Mouse (Mus musculus) kidney, postnatal 14 days (tissue): ENCODE data around the gene Homez.

Experiments
- DNase-seq: peaks from one replicate; pipeline ENCODE4 v3.0.0; 2022; ENCODE audit warnings: mixed read lengths

Homez gene

DNA sequence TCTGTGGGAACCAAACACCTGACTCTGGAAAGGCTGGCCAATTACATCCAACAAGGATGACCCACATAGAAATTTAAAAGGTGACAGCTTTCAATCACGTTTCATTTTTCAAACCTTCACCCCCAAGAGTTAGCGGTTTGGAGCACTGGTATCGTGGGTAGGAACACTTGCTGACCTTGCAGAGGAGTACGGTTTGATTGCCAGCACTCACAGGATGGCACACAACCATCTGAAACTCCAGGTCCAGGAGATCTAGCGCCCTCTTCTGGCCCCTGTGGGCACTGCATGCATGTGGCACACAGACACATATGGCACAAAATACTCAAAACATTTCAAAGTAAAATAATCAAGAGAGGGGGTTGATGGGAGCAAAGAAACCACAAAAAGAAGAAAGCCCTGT, 3.8 kb downstream of the Homez start:
- no peak for DNase-seq

GRCm38 (mm10) chr14:54866268-54866667, 4.5 kb downstream of the Homez start:
- no peak for DNase-seq

DNA sequence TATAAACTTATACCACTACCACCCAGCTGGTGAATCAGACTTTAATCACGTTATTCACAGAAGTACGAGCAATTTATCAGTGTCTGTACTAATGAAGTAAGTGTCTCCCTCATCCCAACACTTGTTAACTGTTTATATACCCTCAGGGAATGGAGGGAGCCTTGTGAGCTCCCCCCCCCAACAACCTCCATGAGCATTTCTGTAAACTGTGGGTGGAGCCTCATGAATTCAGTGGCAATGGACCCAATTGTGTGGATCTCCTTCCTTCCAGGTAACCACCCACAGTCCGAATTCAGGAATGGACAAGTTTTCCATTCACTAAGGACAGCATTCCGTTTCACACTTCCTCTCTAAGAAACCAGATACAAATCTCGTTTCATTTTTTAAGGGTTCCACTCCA, 5.1 kb downstream of the Homez start:
- no peak for DNase-seq

DNA sequence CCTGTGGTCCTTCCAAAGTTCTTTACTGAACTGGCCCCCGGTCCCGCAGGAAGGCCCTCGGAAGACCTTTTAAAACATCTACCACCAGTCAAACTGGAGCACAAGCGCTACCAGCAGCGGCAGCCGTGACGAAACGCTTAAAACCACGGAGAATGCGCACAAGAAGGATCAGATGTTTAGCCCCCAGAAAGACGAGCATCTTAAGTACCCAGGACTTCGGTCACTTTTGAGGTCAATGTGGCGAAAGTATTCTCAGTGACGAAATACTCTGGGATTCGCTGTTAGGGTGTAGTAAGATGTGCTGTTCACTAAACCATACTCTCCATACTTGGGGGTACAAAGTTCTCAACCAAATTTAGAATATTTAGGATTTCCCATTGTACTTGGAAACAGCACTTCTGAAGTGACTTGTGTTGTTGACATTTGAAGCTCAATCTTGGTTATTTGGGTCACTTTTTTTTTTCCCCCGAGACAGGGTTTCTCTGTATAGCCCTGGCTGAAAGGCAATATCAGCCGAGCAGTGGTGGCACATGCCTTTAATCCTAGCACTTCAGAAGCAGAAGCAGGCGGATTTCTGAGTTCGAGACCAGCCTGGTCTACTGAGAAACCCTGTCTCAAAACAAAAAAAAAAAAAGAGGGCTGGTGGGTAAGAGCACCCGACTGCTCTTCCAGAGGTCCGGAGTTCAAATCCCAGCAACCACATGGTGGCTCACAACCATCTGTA, 6.3 kb downstream of the Homez start:
- no peak for DNase-seq

DNA sequence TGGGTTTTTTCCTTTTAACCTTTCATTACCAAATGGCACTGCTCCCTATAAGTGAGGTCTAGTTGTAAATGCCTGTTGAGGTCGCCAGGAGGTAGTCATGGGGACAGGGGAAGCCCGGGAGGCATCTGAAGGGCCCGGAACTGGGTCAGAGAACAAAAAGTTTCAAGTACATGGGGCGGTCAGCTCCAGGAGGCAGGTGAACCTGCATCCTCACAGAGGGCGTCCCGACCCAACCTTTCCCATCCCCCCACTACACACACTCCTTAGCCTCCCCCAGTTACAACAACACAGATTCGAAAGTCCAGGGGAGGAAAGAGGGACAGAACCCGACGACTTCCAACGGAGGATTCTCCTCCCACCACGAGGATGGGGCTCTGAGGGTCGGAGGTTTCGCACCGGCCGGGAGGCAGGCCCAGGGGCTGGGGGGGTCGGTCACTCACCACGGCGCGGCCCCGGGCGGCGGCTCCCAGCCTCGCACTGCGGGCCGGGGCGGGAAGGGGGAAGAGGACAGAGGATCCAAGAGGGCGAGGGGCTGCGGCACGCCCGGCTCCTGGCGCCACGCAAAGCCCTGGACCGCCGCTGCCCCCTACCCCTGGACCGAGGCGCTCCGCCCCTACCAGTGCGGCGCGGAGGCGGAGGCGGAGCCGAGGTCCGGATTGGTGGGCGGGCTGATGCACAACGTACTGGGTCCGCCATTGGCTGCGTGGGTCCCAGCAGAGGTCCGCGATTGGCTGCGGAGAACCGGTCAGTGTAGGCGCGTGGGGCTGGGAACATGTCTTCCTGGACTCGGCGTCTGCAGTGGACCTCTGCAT, 7.1 kb downstream of the Homez start:
- peak; percentile 96 for DNase-seq

DNA sequence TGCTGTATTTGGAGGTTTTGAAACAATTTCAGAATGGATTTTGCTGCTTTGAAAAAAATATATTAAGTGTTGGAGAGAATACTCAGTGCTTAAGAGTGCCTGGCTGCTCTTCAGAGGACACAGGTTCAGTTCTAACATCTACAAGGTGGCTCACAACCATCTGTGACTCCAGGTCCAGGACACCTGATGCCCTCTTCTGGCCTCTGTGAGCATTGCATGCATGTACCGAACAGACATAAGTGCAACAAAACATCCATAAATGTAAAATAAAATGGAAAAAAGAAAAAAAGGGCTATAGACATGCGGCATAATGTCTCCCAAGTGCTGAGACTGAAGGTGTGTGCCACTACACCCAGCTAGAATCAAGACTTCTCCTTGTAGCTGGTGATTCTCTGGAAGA, 10.2 kb downstream of the Homez start:
- peak; percentile 69 for DNase-seq

DNA sequence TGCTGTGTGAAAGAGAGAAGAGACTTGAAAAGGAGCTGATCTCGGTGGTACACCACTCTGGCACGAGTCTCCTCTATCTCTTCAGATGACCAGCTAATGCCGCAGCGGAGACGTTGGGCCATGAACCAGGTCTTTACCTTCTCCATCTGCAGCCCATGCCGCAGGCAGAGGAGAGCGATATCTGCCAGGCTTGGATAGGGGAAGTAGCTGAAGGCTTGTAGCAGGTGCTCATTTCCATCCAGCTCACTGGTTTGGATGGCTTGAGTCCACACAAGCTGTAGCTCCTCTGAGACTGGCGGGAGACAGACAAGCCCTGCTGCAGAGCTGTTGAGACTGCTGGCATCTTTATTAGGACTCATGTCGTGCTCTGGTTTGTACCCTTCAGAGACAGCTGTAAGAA, 12.9 kb downstream of the Homez start:
- DNase-seq: no peak

GRCm38 (mm10) chr14:54856703-54857102, 14.1 kb downstream of the Homez start:
- DNase-seq: no peak

DNA sequence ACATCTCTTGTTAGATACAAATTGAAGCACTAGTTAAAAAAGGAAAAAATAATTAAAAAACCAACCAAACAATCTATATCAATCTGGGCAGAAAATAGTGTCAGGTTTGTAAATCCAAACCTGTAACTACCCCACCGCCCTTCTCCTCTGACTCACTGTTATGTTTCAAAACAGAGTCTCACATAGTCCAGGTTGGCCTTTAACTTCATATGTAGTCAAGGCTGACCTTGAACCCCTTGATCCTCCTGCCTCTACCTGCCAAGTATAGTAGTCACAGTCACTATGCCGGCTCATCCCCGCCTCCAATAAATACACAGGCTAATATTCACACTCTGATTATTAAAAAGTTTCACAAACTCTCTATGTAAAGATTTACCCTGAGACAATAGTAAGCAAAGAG, 15.0 kb downstream of the Homez start:
- DNase-seq: no peak

DNA sequence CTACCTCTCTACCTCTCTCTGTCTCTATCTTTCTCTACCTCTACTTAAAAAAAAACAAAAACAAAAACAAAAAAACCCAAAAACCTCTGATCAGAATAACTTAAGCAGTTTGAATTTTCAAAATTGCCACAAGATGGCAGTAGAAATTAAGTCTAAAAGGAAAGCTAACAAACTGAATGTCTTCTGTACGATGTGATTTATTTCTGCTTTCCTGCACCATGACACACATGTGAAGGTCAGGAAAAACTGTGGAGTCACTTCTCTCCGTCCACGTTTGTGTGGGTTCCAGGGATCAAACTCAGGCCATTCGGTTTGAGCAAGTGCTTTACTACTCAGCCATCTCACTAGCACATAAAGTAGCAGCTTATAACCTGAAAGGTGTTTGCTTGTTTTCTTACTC, 27.3 kb downstream of the Homez start:
- DNase-seq: peak; percentile 26

DNA sequence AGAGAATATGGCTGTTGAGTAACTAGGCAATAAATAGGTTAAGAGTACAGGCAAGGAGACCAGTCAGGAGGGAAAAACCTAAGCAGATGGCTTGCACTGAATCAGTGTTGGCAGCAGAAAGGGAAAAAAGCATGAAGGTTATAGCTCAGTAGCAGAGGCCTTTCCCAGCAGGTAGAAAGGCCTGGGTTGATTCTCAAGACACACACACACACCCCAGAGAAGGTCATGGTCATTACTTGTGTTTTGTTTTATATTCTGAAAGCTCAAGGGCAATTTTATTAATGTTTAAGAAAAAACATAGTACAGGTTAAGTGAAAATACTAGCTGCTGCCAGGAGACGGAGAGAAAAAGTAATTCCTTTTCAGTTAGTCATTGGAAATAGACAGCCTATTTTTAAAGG, 47.0 kb downstream of the Homez start:
- peak; percentile 62 for DNase-seq

DNA sequence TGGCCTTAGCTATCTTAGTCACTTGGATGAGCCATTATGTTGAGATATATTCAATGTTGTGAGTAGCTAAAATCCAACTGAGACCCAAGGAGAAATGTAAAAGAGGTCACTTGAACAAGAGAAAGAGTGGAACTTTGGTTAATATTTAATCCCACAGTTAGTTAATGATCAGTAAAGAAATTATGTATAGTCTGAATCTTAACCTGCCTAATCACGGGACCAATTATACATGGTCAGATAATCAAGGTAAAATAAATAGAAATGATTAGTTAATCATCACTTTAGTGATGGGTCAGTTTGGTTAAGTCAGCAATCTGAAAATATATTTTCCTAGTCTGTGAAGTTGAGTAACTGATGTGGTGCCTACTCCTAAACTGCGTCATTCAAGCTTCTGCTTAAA, 48.5 kb downstream of the Homez start:
- DNase-seq: no peak

DNA sequence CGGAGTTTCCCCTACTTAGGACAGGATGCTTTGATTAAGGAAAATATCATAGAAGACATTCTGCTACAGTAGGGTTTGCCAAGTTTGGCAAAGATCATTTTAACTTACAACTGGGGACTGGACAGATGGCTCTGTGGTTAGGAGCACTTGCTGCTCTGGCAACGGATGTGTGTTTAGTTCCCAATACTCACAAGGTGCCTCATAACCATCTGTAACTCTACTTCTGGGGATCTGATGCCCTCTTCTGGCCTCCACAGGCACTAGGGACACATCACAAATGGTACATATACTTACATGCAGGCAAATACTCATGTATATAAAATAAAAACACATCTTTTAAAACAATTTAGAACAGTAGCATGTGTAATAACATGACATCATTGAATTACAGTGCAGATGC, 53.0 kb downstream of the Homez start:
- DNase-seq: peak; percentile 52

- no peak for DNase-seq
Measured at GRCm38 (mm10) chr14:54815737-54816136, 55.0 kb downstream of the Homez start.

DNA sequence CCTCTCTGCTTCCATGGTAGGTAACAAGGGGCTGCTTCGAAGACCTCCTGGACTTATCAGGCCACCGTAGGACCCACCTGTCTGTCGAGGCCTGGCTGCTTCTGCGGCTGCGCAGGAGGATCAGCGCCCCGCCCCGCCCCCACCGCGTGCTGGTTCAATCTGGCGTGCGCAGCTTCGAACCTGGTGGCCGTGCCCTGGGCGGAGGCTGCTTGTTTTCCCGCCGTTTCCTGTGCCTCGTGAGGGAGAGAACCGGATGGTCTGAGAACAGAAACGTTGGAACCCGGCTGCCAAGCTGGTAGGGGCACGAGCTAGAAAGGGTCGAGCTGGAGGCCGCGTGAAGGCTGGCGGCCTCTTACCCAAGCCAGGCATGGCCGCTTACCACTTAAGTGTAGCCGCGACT, 56.8 kb downstream of the Homez start, which contains the start of gene Rnf212b:
TSS of gene Rnf212b (plus strand) at position 151 of the 400 bp plus-strand sequence.
- DNase-seq: no peak

DNA sequence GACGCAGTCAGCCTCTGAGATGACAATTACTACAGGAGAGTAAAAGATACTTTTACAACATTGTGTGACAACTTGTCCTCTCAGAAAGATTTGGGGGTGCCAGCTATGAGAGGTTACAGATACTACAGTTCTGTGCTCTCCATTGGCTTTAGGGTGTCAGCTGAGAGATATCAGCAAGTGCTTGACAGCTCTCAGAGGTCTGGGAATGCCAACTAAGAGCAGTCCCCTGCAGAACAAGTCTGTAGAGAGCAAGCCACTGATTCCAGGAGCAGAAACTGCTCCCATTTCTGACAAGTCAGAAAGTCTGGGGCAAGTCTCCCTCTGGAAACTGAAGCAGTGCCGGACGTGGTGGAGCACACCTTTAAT, 61.1 kb downstream of the Homez start:
- no peak for DNase-seq

DNA sequence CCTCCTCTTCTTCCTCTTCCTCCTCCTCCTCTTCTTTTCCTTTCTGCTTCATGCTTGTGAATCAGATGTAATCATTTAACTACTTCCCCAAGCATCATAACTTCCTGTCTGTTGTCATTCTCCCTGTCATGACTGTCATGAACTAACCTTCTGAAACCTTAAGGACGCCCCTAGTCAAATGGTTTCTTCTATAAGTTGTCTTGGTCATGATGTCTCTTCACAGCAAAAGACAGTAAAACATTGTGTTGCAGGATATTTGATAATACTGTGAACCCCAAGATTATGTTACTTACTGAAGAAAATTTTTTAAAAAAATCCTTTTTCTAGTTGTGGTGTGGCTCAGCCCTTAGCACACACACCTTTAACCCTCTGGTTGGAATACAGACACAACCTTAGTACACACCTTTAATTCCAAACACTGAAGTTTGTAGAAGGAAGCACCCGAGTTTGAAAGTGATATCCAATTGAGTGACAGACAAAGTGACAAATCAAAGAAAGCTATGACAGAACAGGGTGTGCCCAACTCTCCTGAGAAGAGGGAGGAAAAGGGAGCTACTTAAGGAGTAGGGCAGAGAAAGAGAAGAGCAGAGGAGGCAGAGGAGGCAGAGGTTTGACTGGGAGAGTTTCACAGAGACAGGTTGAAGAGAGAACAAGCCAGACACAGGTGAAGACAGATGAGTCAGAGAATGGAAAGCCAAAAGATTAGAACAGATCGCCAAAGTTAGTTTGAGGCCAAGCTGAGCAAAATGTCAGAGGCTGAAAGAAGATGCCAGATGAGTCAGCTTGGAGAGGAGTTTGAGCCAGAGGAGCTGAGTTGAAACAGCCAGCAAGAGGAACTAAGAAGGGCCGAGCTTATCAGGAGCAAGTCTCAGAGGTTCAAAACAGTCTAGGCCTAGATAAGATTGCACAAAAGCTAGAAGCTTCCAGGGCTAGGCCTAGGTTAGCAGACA, 61.8 kb downstream of the Homez start:
- no peak for DNase-seq

DNA sequence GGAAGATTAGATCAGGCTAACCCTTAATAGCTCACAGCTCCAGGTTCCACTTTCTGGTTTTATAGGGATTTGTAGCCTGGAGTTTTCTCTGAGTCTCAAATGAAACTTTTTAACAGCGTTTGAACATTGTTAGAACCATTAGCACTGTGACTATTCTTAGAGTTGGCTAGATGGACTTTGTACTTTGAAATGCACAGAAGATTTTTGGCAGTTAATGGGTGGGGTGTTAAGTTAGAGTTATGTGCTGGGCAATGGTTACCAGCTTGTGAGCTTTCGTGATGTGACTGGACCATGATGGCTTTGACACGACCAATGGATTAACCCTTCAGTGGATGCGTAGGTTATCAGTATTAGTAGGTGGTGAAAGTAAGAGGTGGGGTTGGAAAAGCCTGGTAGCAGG, 64.6 kb downstream of the Homez start:
- DNase-seq: no peak
